Mouse (Mus musculus) megakaryocyte, adult 5-6 weeks (primary cell): ENCODE measurements around the gene Faf1. TPM values are rescaled to one million over a fixed set of nuclear protein-coding genes. Genes with fewer than 3 reads are reported as not detected.
A peak's percentile ranks its signal among the peaks of the same experiment; 100 is the strongest.
"Not testable (repeated sequence)": the region's sequence is repeated elsewhere in the genome, so short reads cannot be mapped to it uniquely, and the experiment has no call there.

Experiments
- ATAC-seq: 2 replicates; pipeline ENCODE4 v1.8.0; 2016; ENCODE audit warnings: mild to moderate bottlenecking, inconsistent platforms; ENCODE audit not compliant: poor library complexity, severe bottlenecking
- total RNA-seq, 2 experiments: library from RNA; stranded (forward) in 1 of 2; stranded (reverse) in 1 of 2; fragments of 153-499, 151-499 nt in 1 of 2; fragments of 221-1000, 200-1000 nt in 1 of 2; gene quantifications; 2 replicates each; pipeline versions ENCODE4 v1.2.3 to v1.2.4; 2015 to 2017

The Faf1 gene
- total RNA-seq, 2 experiments from 2014 or later: 35.8 to 40.9 TPM

GRCm38 (mm10) chr4:109665101-109665981 lies 11.0 kb upstream of the Faf1 start:
- ATAC-seq: peak; percentile 50

- peak; percentile 49 for ATAC-seq
Measured at GRCm38 (mm10) chr4:109665982-109666460, 10.4 kb upstream of the Faf1 start.

GRCm38 (mm10) chr4:109666461-109667269 lies 9.7 kb upstream of the Faf1 start, which contains the start of gene Cdkn2c:
TSS of gene Cdkn2c (minus strand) at chr4:109667189.
- ATAC-seq: peak; percentile 77

- ATAC-seq: no peak
Measured at GRCm38 (mm10) chr4:109667518-109667917, 8.9 kb upstream of the Faf1 start.

GRCm38 (mm10) chr4:109670213-109670612 lies 6.2 kb upstream of the Faf1 start:
- no peak for ATAC-seq

- ATAC-seq: no peak
Measured at GRCm38 (mm10) chr4:109671941-109672340, 4.4 kb upstream of the Faf1 start.

- ATAC-seq: no peak
Measured at GRCm38 (mm10) chr4:109674097-109674496, 2.3 kb upstream of the Faf1 start.

GRCm38 (mm10) chr4:109677221-109677620 lies 833 bp downstream of the Faf1 start:
- ATAC-seq: no peak

- ATAC-seq: no peak
Measured at GRCm38 (mm10) chr4:109683561-109683960, 7.2 kb downstream of the Faf1 start.

GRCm38 (mm10) chr4:109692674-109693073 lies 16.3 kb downstream of the Faf1 start:
- no peak for ATAC-seq

- not testable (repeated sequence) for ATAC-seq
Measured at GRCm38 (mm10) chr4:109700727-109701126, 24.3 kb downstream of the Faf1 start.

- ATAC-seq: peak; percentile 69
Measured at GRCm38 (mm10) chr4:109703568-109703967, 27.2 kb downstream of the Faf1 start.

GRCm38 (mm10) chr4:109705349-109705748 lies 29.0 kb downstream of the Faf1 start:
- ATAC-seq: no peak

- no peak for ATAC-seq
Measured at GRCm38 (mm10) chr4:109719281-109719680, 42.9 kb downstream of the Faf1 start.

- ATAC-seq: 0 out of 2 replicates have a peak, but pooled peaks have one; percentile 51
Measured at GRCm38 (mm10) chr4:109729281-109729680, 52.9 kb downstream of the Faf1 start.

GRCm38 (mm10) chr4:109735754-109736153 lies 59.4 kb downstream of the Faf1 start:
- ATAC-seq: no peak

- ATAC-seq: no peak
Measured at GRCm38 (mm10) chr4:109743984-109744383, 67.6 kb downstream of the Faf1 start.

GRCm38 (mm10) chr4:109759031-109759430 lies 82.6 kb downstream of the Faf1 start:
- no peak for ATAC-seq

GRCm38 (mm10) chr4:109759901-109760300 lies 83.5 kb downstream of the Faf1 start:
- ATAC-seq: no peak

- peak; percentile 71 for ATAC-seq
Measured at GRCm38 (mm10) chr4:109760501-109760900, 84.1 kb downstream of the Faf1 start.

GRCm38 (mm10) chr4:109762768-109763501 lies 86.5 kb downstream of the Faf1 start:
- no peak for ATAC-seq
